Mouse (Mus musculus) erythroid progenitor cell, adult 5-6 weeks (primary cell): ENCODE data around the gene Gm7137. TPM values are rescaled to one million over a fixed set of nuclear protein-coding genes. Genes with fewer than 3 reads are reported as not detected.
"Not testable (repeated sequence)": the region's sequence is repeated elsewhere in the genome, so short reads cannot be mapped to it uniquely, and the experiment has no call there.

Experiments
- ATAC-seq: replicated peaks from 2 replicates; pipeline ENCODE4 v1.8.0; 2016; ENCODE audit warnings: moderate number of reproducible peaks, mild to moderate bottlenecking, moderate TSS enrichment, inconsistent platforms; ENCODE audit not compliant: poor library complexity, low FRiP score, severe bottlenecking
- total RNA-seq, 2 experiments: library from RNA; stranded (forward) in 1 of 2; stranded (reverse) in 1 of 2; fragments of 150-400 nt in 1 of 2; fragments of 186-747, 209-891 nt in 1 of 2; gene quantifications; 2 replicates each; pipeline versions ENCODE4 v1.2.3 to v1.2.4; 2015 to 2017; ENCODE audit warnings: low replicate concordance in 2 of 2

The Gm7137 gene
- total RNA-seq, 2 experiments from 2014 or later: not detected

GRCm38 (mm10) chr10:77759582-77759981 lies 28.4 kb downstream of the Gm7137 start, which contains the start of gene Gm3233:
Gene Gm3233 (minus strand): TSS chr10:77759682.
- not testable (repeated sequence) for ATAC-seq

GRCm38 (mm10) chr10:77753448-77753847 lies 34.6 kb downstream of the Gm7137 start:
- ATAC-seq: no peak

- ATAC-seq: not testable (repeated sequence)
These were observed 35.7 kb downstream of the Gm7137 start for GRCm38 (mm10) chr10:77752312-77752711.

- ATAC-seq: not testable (repeated sequence)
These were observed 36.7 kb downstream of the Gm7137 start, which contains the start of gene Gm9736 for GRCm38 (mm10) chr10:77751254-77751653. Gene Gm9736 (minus strand): TSS chr10:77751354.

- not testable (repeated sequence) for ATAC-seq
These were observed 37.3 kb downstream of the Gm7137 start for GRCm38 (mm10) chr10:77750686-77751085.

GRCm38 (mm10) chr10:77741924-77742688 lies 45.9 kb downstream of the Gm7137 start, which contains the start of gene Gm18596:
Gene Gm18596 (minus strand): TSS chr10:77742638.
- not testable (repeated sequence) for ATAC-seq

GRCm38 (mm10) chr10:77738929-77739328 lies 49.1 kb downstream of the Gm7137 start:
- no peak for ATAC-seq

Other genes starting within 250 kb of the Gm7137 start
Only the 30 nearest of the 31 such genes appear.
- 62.5 and 73.9 TPM in 2 replicates for gene Pttg1ip, start 206.5 kb downstream of the Gm7137 start, total RNA-seq (2015; ENCODE audit: low replicate concordance)
- gene Pttg1ip, start 206.5 kb downstream of the Gm7137 start, total RNA-seq (2017; ENCODE audit: low replicate concordance): 34.0 and 59.3 TPM in 2 replicates
- 9.2 and 14.8 TPM in 2 replicates for gene Sumo3, start 182.1 kb downstream of the Gm7137 start, total RNA-seq (2015; ENCODE audit: low replicate concordance)
- 21.1 and 33.6 TPM in 2 replicates for gene Sumo3, start 182.1 kb downstream of the Gm7137 start, total RNA-seq (2017; ENCODE audit: low replicate concordance)
- not detected in 2 replicates for gene Gm49325, start 182.0 kb downstream of the Gm7137 start, total RNA-seq (2015; ENCODE audit: low replicate concordance)
- not detected in 2 replicates for gene Gm49325, start 182.0 kb downstream of the Gm7137 start, total RNA-seq (2017; ENCODE audit: low replicate concordance)
- 6.8 and 9.6 TPM in 2 replicates for gene Ube2g2, start 165.9 kb downstream of the Gm7137 start, total RNA-seq (2015; ENCODE audit: low replicate concordance)
- gene Ube2g2, start 165.9 kb downstream of the Gm7137 start, total RNA-seq (2017; ENCODE audit: low replicate concordance): 10.4 and 11.3 TPM in 2 replicates
- gene Tspear, start 101.6 kb downstream of the Gm7137 start, total RNA-seq (2015; ENCODE audit: low replicate concordance): not detected in 2 replicates
- gene Tspear, start 101.6 kb downstream of the Gm7137 start, total RNA-seq (2017; ENCODE audit: low replicate concordance): not detected in 2 replicates
- gene Gm19402, start 97.4 kb downstream of the Gm7137 start, total RNA-seq (2015; ENCODE audit: low replicate concordance): not detected in 2 replicates
- not detected in 2 replicates for gene Gm19402, start 97.4 kb downstream of the Gm7137 start, total RNA-seq (2017; ENCODE audit: low replicate concordance)
- gene Gm9508, start 91.0 kb downstream of the Gm7137 start, total RNA-seq (2015; ENCODE audit: low replicate concordance): not detected in 2 replicates
- gene Gm9508, start 91.0 kb downstream of the Gm7137 start, total RNA-seq (2017; ENCODE audit: low replicate concordance): not detected in 2 replicates
- not detected in 2 replicates for gene Gm10272, start 81.6 kb downstream of the Gm7137 start, total RNA-seq (2015; ENCODE audit: low replicate concordance)
- not detected in 2 replicates for gene Gm10272, start 81.6 kb downstream of the Gm7137 start, total RNA-seq (2017; ENCODE audit: low replicate concordance)
- gene Gm10024, start 76.7 kb downstream of the Gm7137 start, total RNA-seq (2015; ENCODE audit: low replicate concordance): not detected in 2 replicates
- gene Gm10024, start 76.7 kb downstream of the Gm7137 start, total RNA-seq (2017; ENCODE audit: low replicate concordance): not detected in 2 replicates
- gene Gm10142, start 72.4 kb downstream of the Gm7137 start, total RNA-seq (2015; ENCODE audit: low replicate concordance): not detected in 2 replicates
- not detected in 2 replicates for gene Gm10142, start 72.4 kb downstream of the Gm7137 start, total RNA-seq (2017; ENCODE audit: low replicate concordance)
- not detected in 2 replicates for gene Krtap12-1, start 67.6 kb downstream of the Gm7137 start, total RNA-seq (2015; ENCODE audit: low replicate concordance)
- gene Krtap12-1, start 67.6 kb downstream of the Gm7137 start, total RNA-seq (2017; ENCODE audit: low replicate concordance): not detected in 2 replicates
- not detected in 2 replicates for gene Gm10100, start 61.7 kb downstream of the Gm7137 start, total RNA-seq (2015; ENCODE audit: low replicate concordance)
- gene Gm10100, start 61.7 kb downstream of the Gm7137 start, total RNA-seq (2017; ENCODE audit: low replicate concordance): not detected in 2 replicates
- gene Gm18596, start 45.6 kb downstream of the Gm7137 start, total RNA-seq (2015; ENCODE audit: low replicate concordance): not detected in 2 replicates
- not detected in 2 replicates for gene Gm18596, start 45.6 kb downstream of the Gm7137 start, total RNA-seq (2017; ENCODE audit: low replicate concordance)
- not detected in 2 replicates for gene Gm9736, start 36.8 kb downstream of the Gm7137 start, total RNA-seq (2015; ENCODE audit: low replicate concordance)
- gene Gm9736, start 36.8 kb downstream of the Gm7137 start, total RNA-seq (2017; ENCODE audit: low replicate concordance): not detected in 2 replicates
- gene Gm3233, start 28.5 kb downstream of the Gm7137 start, total RNA-seq (2015; ENCODE audit: low replicate concordance): not detected in 2 replicates
- gene Gm3233, start 28.5 kb downstream of the Gm7137 start, total RNA-seq (2017; ENCODE audit: low replicate concordance): not detected in 2 replicates
- not detected in 2 replicates for gene Gm3238, start 16.9 kb downstream of the Gm7137 start, total RNA-seq (2015; ENCODE audit: low replicate concordance)
- not detected in 2 replicates for gene Gm3238, start 16.9 kb downstream of the Gm7137 start, total RNA-seq (2017; ENCODE audit: low replicate concordance)
- not detected in 2 replicates for gene Gm7138, start 11.3 kb downstream of the Gm7137 start, total RNA-seq (2015; ENCODE audit: low replicate concordance)
- not detected in 2 replicates for gene Gm7138, start 11.3 kb downstream of the Gm7137 start, total RNA-seq (2017; ENCODE audit: low replicate concordance)
- not detected in 2 replicates for gene Gm3250, start 5.7 kb downstream of the Gm7137 start, total RNA-seq (2015; ENCODE audit: low replicate concordance)
- not detected in 2 replicates for gene Gm3250, start 5.7 kb downstream of the Gm7137 start, total RNA-seq (2017; ENCODE audit: low replicate concordance)
- not detected in 2 replicates for gene Gm9639, start 6.9 kb upstream of the Gm7137 start, total RNA-seq (2015; ENCODE audit: low replicate concordance)
- gene Gm9639, start 6.9 kb upstream of the Gm7137 start, total RNA-seq (2017; ENCODE audit: low replicate concordance): not detected in 2 replicates
- not detected in 2 replicates for gene Gm19668, start 10.9 kb upstream of the Gm7137 start, total RNA-seq (2015; ENCODE audit: low replicate concordance)
- gene Gm19668, start 10.9 kb upstream of the Gm7137 start, total RNA-seq (2017; ENCODE audit: low replicate concordance): not detected in 2 replicates
- not detected in 2 replicates for gene Gm9507, start 23.6 kb upstream of the Gm7137 start, total RNA-seq (2015; ENCODE audit: low replicate concordance)
- gene Gm9507, start 23.6 kb upstream of the Gm7137 start, total RNA-seq (2017; ENCODE audit: low replicate concordance): not detected in 2 replicates
- not detected in 2 replicates for gene Gm2696, start 26.5 kb upstream of the Gm7137 start, total RNA-seq (2015; ENCODE audit: low replicate concordance)
- gene Gm2696, start 26.5 kb upstream of the Gm7137 start, total RNA-seq (2017; ENCODE audit: low replicate concordance): not detected in 2 replicates
- gene Krtap10-4, start 38.9 kb upstream of the Gm7137 start, total RNA-seq (2015; ENCODE audit: low replicate concordance): not detected in 2 replicates
- gene Krtap10-4, start 38.9 kb upstream of the Gm7137 start, total RNA-seq (2017; ENCODE audit: low replicate concordance): not detected in 2 replicates
- gene Krtap10-10, start 47.7 kb upstream of the Gm7137 start, total RNA-seq (2015; ENCODE audit: low replicate concordance): not detected in 2 replicates
- gene Krtap10-10, start 47.7 kb upstream of the Gm7137 start, total RNA-seq (2017; ENCODE audit: low replicate concordance): not detected in 2 replicates
- not detected in 2 replicates for gene Gm36176, start 58.6 kb upstream of the Gm7137 start, total RNA-seq (2015; ENCODE audit: low replicate concordance)
- gene Gm36176, start 58.6 kb upstream of the Gm7137 start, total RNA-seq (2017; ENCODE audit: low replicate concordance): not detected in 2 replicates
- not detected in 2 replicates for gene Gm10318, start 64.7 kb upstream of the Gm7137 start, total RNA-seq (2015; ENCODE audit: low replicate concordance)
- not detected in 2 replicates for gene Gm10318, start 64.7 kb upstream of the Gm7137 start, total RNA-seq (2017; ENCODE audit: low replicate concordance)
- not detected in 2 replicates for gene Gm3285, start 73.8 kb upstream of the Gm7137 start, total RNA-seq (2015; ENCODE audit: low replicate concordance)
- not detected in 2 replicates for gene Gm3285, start 73.8 kb upstream of the Gm7137 start, total RNA-seq (2017; ENCODE audit: low replicate concordance)
- gene Lrrc3, start 114.3 kb upstream of the Gm7137 start, total RNA-seq (2015; ENCODE audit: low replicate concordance): not detected in 2 replicates
- not detected in 2 replicates for gene Lrrc3, start 114.3 kb upstream of the Gm7137 start, total RNA-seq (2017; ENCODE audit: low replicate concordance)
- 0.42 and 1.1 TPM in 2 replicates for gene Trpm2, start 182.4 kb upstream of the Gm7137 start, total RNA-seq (2015; ENCODE audit: low replicate concordance)
- 33.1 and 38.6 TPM in 2 replicates for gene Trpm2, start 182.4 kb upstream of the Gm7137 start, total RNA-seq (2017; ENCODE audit: low replicate concordance)
- not detected in 2 replicates for gene 1810043G02Rik, start 190.3 kb upstream of the Gm7137 start, total RNA-seq (2015; ENCODE audit: low replicate concordance)
- 0.26 and 3.5 TPM in 2 replicates for gene 1810043G02Rik, start 190.3 kb upstream of the Gm7137 start, total RNA-seq (2017; ENCODE audit: low replicate concordance)